Mouse (Mus musculus) brain, embryonic 14.5 days (tissue): ENCODE data around the gene Hist1h2bk. TPM values are rescaled to one million over a fixed set of nuclear protein-coding genes. Genes with fewer than 3 reads are reported as not detected.

Experiments
- DNase-seq: peaks from one replicate; pipeline ENCODE4 v3.0.0-alpha.2; 2011; ENCODE audit warnings: low read depth
- CTCF ChIP-seq: fragments of 200-500 bp; IDR thresholded peaks from 2 replicates; pipeline ENCODE4 v1.5.1; 2012; ENCODE audit warnings: inconsistent platforms, mild to moderate bottlenecking, moderate library complexity, borderline replicate concordance; ENCODE audit not compliant: insufficient read depth, insufficient read length; ENCODE audit errors: extremely low read depth
- POLR2A ChIP-seq: fragments of 200-500 bp; IDR thresholded peaks from 2 replicates; pipeline ENCODE4 v1.6.1; 2012; ENCODE audit warnings: mild to moderate bottlenecking, inconsistent platforms, borderline replicate concordance; ENCODE audit not compliant: poor library complexity, insufficient read depth, insufficient read length, severe bottlenecking; ENCODE audit errors: extremely low read depth
- polyA plus RNA-seq: library from polyadenylated mRNA; depleted of rRNA; stranded (reverse); fragments of >200 nt; gene quantifications from 2 replicates; pipeline ENCODE4 v1.2.3, GENCODE M21; 2012

Gene Hist1h2bk
- polyA plus RNA-seq, 1 experiment: 20.9 TPM

DNA sequence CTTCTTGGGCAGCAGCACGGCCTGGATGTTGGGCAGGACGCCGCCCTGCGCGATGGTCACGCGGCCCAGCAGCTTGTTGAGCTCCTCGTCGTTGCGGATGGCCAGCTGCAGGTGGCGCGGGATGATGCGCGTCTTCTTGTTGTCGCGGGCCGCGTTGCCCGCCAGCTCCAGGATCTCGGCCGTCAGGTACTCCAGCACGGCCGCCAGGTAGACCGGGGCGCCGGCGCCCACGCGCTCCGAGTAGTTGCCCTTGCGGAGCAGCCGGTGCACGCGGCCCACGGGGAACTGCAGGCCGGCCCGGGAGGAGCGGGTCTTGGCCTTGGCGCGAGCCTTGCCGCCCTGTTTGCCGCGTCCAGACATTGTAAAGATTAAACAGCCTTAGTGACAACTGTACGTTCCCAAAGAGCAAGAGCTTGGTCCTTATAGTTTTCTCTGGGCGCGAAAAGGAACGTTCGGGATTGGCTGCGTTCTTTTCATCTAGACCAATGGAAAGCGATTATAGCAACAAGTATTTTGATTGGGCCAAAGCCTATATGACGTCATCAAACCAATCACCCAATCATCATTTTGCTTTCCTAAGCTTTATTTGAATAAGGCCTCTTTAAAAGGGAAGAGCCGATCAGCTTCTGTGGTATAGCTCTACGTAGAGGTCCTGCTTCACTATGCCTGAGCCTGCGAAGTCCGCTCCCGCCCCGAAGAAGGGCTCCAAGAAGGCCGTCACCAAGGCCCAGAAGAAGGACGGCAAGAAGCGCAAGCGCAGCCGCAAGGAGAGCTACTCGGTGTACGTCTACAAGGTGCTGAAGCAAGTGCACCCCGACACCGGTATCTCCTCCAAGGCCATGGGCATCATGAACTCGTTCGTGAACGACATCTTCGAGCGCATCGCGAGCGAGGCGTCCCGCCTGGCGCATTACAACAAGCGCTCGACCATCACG lies 7.2 kb downstream of the Hist1h2bk start, which contains the start of the genes Hist1h2ag and Hist1h2bj:
Hist1h2ag (minus strand) TSS at position 377 of the 935 bp plus-strand sequence.
Hist1h2bj (plus strand) TSS at position 647 of the 935 bp plus-strand sequence.
- TF ChIP-seq POLR2A: peak; percentile 43; the same call in 1 of the 2 replicates
- DNase-seq: peak; percentile 100

DNA sequence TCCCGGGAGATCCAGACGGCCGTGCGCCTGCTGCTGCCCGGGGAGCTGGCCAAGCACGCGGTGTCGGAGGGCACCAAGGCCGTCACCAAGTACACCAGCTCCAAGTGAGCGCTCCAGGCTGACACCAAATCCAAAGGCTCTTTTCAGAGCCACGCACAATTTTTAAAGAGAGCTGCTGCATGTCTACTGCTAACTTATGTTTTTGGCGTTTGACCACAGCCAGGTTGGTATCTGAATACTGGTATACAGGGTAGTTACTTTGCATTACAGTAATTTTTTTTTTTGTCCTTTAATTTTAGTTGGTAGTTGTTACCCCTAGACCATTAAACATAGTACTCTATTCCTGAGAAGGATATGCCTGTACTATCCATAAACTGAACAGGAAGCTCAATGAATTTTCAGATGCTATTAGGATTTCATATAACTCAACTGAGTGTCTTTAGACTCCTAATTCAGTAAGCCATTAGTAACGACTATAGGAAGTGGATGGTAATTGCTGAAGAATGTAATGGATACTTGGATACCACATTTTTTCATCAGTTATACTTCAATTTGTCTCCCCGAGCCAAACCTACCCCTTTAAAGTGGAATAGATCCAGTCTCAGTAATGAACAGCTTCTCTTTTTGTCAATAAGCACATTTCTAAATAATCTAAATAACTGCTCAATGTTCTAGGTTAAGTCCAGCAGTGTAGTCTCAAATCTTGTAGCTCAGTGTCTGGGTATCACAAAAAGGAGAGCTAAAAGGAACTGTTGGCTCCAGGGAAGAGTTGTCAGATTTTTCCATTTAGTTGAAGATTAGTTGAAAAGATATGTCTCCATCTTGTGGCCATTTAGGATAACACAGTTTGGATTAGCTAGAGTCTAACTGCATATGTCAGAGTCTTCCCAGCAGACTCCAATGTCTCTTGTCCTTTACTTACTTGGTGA lies 8.1 kb downstream of the Hist1h2bk start:
- peak; percentile 89 for DNase-seq
- TF ChIP-seq POLR2A (no peak), CTCF (0 out of 2 replicates have a peak, but pooled peaks have one; percentile 12)

DNA sequence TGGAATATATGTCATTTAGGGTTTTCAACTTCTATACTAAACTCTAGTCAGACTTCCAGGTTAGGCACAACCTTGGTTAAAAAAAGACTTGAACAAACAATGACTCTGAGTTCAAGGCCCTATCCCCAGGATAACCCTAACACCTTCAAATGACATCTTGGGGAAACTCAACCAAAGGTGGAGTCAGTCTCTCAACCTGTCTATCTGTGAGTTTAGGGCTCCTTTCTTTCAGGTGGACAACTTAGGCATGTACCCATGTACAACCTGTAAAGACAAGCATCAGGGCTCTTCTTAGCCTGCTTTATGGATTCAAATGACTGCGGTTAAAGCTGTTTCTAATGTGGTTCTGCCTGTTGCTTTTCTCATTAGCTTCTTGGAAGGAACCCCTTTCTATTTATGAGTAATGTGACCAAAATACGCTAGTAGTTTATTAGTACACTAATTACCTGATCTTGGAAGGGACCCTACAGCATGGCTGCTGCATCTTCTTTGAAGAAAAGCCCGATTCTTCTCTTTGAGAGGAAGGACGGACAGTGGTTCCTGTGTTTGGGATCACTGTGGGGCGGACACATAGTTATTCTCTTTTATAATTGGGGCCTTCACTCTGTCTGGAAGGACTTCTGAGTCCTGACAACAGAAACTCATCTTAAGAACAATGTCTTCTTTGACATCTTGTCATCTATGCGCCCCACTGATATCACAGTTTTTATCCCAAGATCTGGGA lies 8.9 kb downstream of the Hist1h2bk start:
- TF ChIP-seq POLR2A (no peak), CTCF (no peak)
- DNase-seq: no peak

DNA sequence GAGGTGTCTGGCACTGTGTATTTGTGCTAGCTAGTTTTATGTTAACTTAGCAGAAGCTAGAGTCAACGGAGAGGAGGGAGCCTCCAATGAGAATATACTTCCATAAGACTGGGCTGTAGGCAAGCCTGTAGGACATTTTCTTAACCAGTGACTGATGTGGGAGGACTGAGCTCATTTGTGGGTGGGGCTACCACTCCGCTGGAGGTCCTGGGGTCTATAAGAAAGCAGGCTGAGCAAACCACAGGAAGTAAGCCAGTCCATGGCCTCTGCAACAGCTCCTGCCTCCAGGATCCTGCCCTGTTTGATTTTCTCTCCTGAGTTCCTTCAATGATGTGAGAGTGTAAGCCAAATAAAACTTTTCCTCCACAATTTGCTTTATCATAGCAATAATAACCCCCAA lies 9.6 kb downstream of the Hist1h2bk start:
- TF ChIP-seq CTCF (no peak), POLR2A (no peak)
- no peak for DNase-seq

DNA sequence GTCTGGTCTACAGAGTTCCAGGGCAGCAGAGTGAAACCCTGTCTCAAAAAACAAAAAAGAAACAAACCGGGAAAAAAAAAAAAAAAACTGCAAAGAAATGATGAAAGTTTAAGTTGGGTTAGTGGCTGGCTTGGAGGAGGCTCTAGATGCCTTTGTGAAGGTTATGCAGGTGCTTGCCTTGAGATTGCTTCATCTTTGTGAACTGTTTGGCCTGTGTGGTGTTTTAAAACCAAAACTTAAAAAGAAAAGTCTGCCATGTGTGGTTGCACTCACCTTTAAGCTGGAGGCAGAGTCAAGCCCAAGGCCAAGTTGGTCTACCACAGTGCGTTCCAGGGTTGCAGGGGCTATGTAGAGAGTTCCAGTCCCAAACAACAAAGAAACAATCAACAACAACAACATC lies 13.4 kb downstream of the Hist1h2bk start:
- TF ChIP-seq POLR2A: no peak
- TF ChIP-seq CTCF: no peak
- no peak for DNase-seq

DNA sequence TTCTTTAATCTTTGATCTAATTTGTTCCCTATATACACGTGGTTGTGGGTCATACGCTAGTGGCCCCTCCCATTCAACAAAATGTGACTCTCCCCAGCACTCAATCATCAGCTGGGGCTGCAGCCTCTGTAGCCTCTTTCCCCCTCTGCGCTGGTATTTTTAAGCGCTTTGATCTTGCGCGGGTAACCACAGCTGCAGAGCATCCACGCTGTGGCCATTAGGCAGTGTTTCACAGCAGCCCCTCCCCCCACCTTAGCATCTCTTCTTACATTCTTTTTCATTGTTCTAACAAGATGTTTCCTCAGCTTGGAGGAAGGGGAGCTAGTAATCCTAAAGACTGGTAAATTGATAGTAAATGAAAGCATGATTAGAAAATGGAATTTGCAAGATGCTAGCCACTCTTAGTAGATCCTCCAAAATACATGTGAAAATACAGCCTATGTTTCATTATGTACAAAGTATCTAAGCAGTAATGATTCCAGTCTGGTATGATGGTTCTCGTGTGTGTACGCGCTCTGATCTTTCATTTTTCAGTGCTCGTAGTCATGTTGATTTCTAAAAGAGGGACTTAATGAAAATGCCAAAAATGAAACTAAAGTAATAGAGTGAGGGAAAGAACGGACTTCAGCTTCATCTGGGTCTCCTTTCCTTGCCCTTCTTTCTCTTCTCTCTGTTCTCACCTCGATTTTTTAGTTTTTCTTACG lies 14.2 kb downstream of the Hist1h2bk start:
- TF ChIP-seq POLR2A (no peak), CTCF (no peak)
- DNase-seq: peak; percentile 88

DNA sequence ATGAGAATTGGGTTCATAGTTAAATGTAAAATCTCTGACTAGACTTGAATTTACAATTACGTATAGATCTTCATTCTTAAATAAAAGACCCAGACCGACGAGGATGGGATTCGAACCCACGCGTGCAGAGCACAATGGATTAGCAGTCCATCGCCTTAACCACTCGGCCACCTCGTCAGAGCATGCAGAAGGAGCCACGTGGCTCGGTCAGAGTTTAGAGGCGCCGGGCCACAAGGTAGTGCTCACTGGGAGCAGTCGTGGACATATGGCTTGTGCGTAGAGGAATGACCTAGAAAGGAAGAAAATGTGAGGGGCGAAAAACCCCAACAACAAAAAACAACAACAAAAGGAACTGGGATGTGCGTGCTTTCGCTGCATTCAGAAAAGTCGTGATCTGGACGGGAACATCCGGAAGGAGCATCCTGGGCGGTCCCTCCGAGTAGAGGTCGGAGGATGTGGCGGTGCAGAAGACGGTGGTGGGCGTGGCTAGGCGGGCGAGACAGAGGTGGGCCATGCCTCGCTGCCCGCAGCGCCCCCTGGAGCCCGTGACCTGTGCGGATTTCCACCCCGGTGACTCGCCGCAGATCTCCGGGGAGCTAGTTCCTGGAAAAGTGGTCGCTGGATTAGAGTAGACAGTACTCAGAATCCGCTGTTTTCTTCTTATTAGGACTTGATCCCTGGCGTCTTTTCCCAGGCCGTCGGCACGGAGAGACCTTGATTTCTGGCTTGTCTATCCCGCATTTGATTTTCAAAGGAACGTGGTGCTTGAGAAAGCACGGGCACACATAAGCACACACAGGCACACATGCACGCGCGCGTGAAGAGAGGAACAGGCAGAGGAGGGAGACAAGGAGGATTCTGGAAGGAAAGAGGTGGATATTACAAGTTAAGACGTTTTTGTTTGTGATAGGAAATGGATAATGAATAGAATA lies 15.2 kb downstream of the Hist1h2bk start:
- peak; percentile 97 for DNase-seq
- peak; percentile 73 for TF ChIP-seq CTCF
- no peak; the same call in 1 of the 2 replicates for TF ChIP-seq POLR2A

DNA sequence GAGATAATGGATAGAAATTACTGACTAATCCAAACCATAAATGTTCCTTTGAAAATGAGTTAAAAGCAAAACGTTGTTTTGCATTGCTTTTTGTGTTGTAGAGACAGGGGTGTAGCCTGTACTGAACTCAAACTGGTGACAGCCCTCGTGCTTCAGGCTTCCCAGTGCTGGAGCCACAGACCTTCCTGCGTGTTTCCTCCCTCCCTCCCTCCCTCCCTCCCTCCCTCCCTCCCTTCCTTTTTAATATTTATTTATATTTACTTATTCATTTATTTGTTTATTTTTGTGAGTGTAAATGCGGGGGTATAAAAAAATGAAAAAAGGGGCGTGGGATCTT lies 15.8 kb downstream of the Hist1h2bk start:
- TF ChIP-seq CTCF (no peak), POLR2A (no peak)
- DNase-seq: no peak

DNA sequence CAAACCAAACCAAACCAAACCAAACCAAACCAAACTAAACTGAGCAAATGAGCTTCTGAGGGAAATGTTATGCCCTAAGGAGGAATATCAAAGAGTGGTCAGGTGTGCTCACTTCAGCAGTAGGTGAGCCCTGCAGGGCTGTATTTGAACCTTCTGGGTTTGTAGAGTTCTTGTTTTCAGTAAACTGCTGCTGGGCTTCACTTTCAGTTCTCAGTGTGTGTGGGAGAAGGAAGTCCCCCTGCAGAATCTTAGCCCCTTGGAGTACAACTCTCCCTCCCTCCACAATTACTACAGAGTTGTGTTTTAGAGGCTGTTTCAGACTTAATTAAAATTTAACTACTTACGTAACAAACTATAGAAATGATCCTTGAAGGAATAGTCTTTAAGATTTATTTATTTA lies 18.1 kb downstream of the Hist1h2bk start:
- no peak for DNase-seq
- TF ChIP-seq POLR2A (no peak), CTCF (no peak)

DNA sequence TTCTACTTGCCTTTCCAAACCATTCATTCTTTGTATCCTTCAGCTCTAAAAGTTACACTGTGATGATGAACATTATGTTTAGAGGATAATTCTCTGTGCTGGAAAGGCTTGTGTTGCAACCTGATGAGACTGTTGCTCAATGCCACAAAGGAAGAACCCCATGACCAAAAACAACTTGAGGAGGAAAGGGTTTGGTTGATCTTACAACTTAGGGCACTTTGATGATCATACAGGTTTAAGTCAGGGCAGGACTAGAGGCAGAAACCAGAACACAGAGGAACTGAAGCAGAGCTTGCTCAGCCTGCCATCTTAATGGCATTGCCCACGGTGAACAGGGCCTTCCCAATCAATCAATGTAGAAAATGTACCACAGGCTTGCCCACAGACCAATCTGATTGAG lies 25.8 kb downstream of the Hist1h2bk start:
- TF ChIP-seq CTCF (no peak), POLR2A (no peak)

More for the DNA sequence above, 25.8 kb downstream of the Hist1h2bk start:
- DNase-seq: no peak
